14 mouse cellular contexts compared by ENCODE assay signal in the genomic region with DNA sequence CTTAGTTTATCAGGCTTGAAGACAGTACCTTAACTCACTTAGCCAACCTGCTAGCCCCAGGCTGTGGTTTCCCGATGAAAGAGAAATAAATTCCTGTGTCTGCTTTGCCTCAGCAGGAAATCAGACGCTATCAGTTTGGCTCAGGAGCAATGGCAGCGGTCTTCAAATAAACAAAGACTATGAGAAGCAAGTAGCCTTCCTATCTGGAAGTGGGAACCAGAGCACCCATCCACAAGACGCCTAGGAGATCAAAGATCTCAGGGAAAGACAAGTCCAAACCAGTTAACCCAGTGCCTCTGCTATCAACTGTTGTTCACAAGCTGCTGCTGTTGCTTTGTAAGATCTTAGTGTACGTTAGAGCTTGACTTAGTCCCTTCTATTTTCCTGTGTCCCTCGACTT. TPM values are rescaled to one million over a fixed set of nuclear protein-coding genes. Genes with fewer than 3 reads are reported as not detected.
DNase-seq lines count a peak whose midpoint lies in the region; ATAC-seq and TF ChIP-seq lines count a peak whose summit lies in the region.
"Had no signal": no experiment of that assay in that cellular context is flagged by ENCODE, and none has a peak within 500 bp of the region (broad histone marks: within the 10 kb centered on the region; RNA-seq: fewer than 3 reads in every experiment).

No protein-coding gene starts in this region.

- no peak overlapping the region for H3K9ac ChIP-seq in hindbrain, postnatal 0 days (replicated peaks; ENCODE audit: low read length)
- H3K9ac ChIP-seq in limb, embryonic 13.5 days, result no peak overlapping the region
- H3K9ac ChIP-seq: hindbrain, embryonic 15.5 days; liver, embryonic 15.5 days had no signal

- H3K4me2 ChIP-seq in hindbrain, postnatal 0 days (ENCODE audit: low read depth, low read length), result no peak overlapping the region
- H3K4me2 ChIP-seq in limb, embryonic 13.5 days (replicated peaks), result peak overlapping the region; percentile 45; the same call in 1 of the 2 replicates
- H3K4me2 ChIP-seq: liver, embryonic 15.5 days had no signal

- no peak overlapping the region for H3K4me3 ChIP-seq in hindbrain, embryonic 10.5 days
- H3K4me3 ChIP-seq in hindbrain, postnatal 0 days (ENCODE audit: low read length), result no peak overlapping the region
- H3K4me3 ChIP-seq in limb, embryonic 13.5 days, result no peak overlapping the region
- H3K4me3 ChIP-seq: hindbrain, embryonic 15.5 days; left cerebral cortex, adult 2 months; liver, embryonic 15.5 days had no signal

- peak; percentile 36 for DNase-seq in embryo, embryonic 10.5 days (ENCODE audit: low spot score)
- no peak for DNase-seq in embryo, embryonic 11 days
- no peak for DNase-seq in hindbrain, embryonic 10.5 days (ENCODE audit: low spot score)
- DNase-seq in hindbrain, postnatal 0 days (ENCODE audit: low spot score), result no peak
- DNase-seq in MN1 (ENCODE audit: low spot score), result peak; percentile 32
- DNase-seq in adrenal gland, postnatal 10 days, result no peak
- DNase-seq: cerebellum, postnatal 36 days; kidney, postnatal 4 days; thymus, adult 18-20 months had no signal

- peaks cover 23% of the 10 kb centered on the region for H3K4me1 ChIP-seq in hindbrain, embryonic 10.5 days (replicated peaks)
- no peaks in the 10 kb centered on the region for H3K4me1 ChIP-seq in hindbrain, postnatal 0 days (ENCODE audit: insufficient read depth, low read length)
- peaks cover 15% of the 10 kb centered on the region for H3K4me1 ChIP-seq in limb, embryonic 13.5 days
- H3K4me1 ChIP-seq: liver, embryonic 15.5 days had no signal

- no peaks in the 10 kb centered on the region for H3K36me3 ChIP-seq in hindbrain, embryonic 10.5 days
- no peaks in the 10 kb centered on the region for H3K36me3 ChIP-seq in hindbrain, postnatal 0 days (ENCODE audit: insufficient read depth, low read length)
- H3K36me3 ChIP-seq in limb, embryonic 13.5 days, result no peaks in the 10 kb centered on the region
- H3K36me3 ChIP-seq: hindbrain, embryonic 15.5 days; liver, embryonic 15.5 days had no signal

- H3K27me3 ChIP-seq in hindbrain, embryonic 10.5 days (ENCODE audit: insufficient read depth, poor library complexity, severe bottlenecking), result peaks cover 64% of the 10 kb centered on the region
- H3K27me3 ChIP-seq in hindbrain, postnatal 0 days (ENCODE audit: insufficient read depth, low read length), result no peaks in the 10 kb centered on the region
- no peaks in the 10 kb centered on the region for H3K27me3 ChIP-seq in limb, embryonic 13.5 days

- 29% methylated on average over 6 of the region's 6 CpGs for WGBS in hindbrain, embryonic 10.5 days
- 39% methylated on average over 6 of the region's 6 CpGs for WGBS in hindbrain, postnatal 0 days
- 21% methylated on average over 6 of the region's 6 CpGs for WGBS in limb, embryonic 13.5 days

- no peaks in the 10 kb centered on the region for H3K9me3 ChIP-seq in hindbrain, embryonic 10.5 days
- no peaks in the 10 kb centered on the region for H3K9me3 ChIP-seq in hindbrain, postnatal 0 days (ENCODE audit: low read length)
- no peaks in the 10 kb centered on the region for H3K9me3 ChIP-seq in limb, embryonic 13.5 days
- H3K9me3 ChIP-seq: hindbrain, embryonic 15.5 days; liver, embryonic 15.5 days had no signal

- no peak for ATAC-seq in hindbrain, postnatal 0 days
- ATAC-seq in limb, embryonic 13.5 days (ENCODE audit: low FRiP score, low read depth), result no peak
- ATAC-seq in monocyte, adult 5-6 weeks (replicated peaks; ENCODE audit: insufficient number of reproducible peaks, low FRiP score, low TSS enrichment, poor library complexity, severe bottlenecking), result no peak

- peak overlapping the region; percentile 35; the same call in 1 of the 2 replicates for H3K27ac ChIP-seq in hindbrain, embryonic 10.5 days
- no peak overlapping the region for H3K27ac ChIP-seq in hindbrain, postnatal 0 days
- no peak overlapping the region; the same call in 1 of the 2 replicates for H3K27ac ChIP-seq in limb, embryonic 13.5 days
- H3K27ac ChIP-seq: hindbrain, embryonic 15.5 days; left cerebral cortex, adult 2 months; liver, embryonic 15.5 days had no signal

- no peak for TF ChIP-seq CTCF in hindbrain, postnatal 0 days (IDR thresholded peaks at IDR 0.05; ENCODE audit: low read depth)

RNA-seq across cellular contexts. Expression of a gene that starts 6.9 kb away (rescaled TPM):
- 50.6 and 77.8 TPM in 2 replicates for polyA plus RNA-seq in hindbrain, embryonic 10.5 days (2016; fragmentation: Nextera tagmentation; extraction: Ambion mirVana)
- 294 and 339 TPM in 2 replicates for total RNA-seq in hindbrain, postnatal 0 days (2014; rRNA removed)
- 84.1 and 91.9 TPM in 2 replicates for polyA plus RNA-seq in hindbrain, postnatal 0 days (2015; fragmentation: Nextera tagmentation; extraction: Ambion mirVana)
- polyA plus RNA-seq in limb, embryonic 13.5 days (2015; fragmentation: Nextera tagmentation; extraction: Ambion mirVana), result 78.4 and 83.1 TPM in 2 replicates
- total RNA-seq in monocyte, adult 5-6 weeks (2017), result 0.29 TPM in 1 of 3 replicates, not detected in the others
- total RNA-seq in adrenal gland, postnatal 10 days (2021), result 10 to 100 TPM; 64.8 to 89.9 TPM

Comparison
In these comparisons a context has a peak if more than half of its experiments do, and no peak if none do; other contexts are left out.
1. DNase-seq: peak in embryo, embryonic 10.5 days (single experiment) and MN1 (single experiment); none in embryo, embryonic 11 days (single experiment), hindbrain, embryonic 10.5 days (single experiment), hindbrain, postnatal 0 days (single experiment) and adrenal gland, postnatal 10 days (single experiment).
2. RNA of a gene that starts 6.9 kb away (total RNA-seq): 294 to 339 TPM in hindbrain, postnatal 0 days and 64.8 to 89.9 TPM in adrenal gland, postnatal 10 days; 0.29 TPM in monocyte, adult 5-6 weeks; every median in the first group is over 10 times any median in the second.